Mouse (Mus musculus) adrenal gland, adult 8-10 months (tissue): Measurements from ENCODE around the gene Thumpd3. TPM values are rescaled to one million over a fixed set of nuclear protein-coding genes. Genes with fewer than 3 reads are reported as not detected.

Experiments
- DNase-seq: peaks from one replicate; pipeline ENCODE4 v3.0.0; 2022
- total RNA-seq, 4 experiments: library from RNA; stranded (reverse); gene quantifications; 2 replicates each; pipeline ENCODE4 v1.2.4; 2022

Thumpd3 gene
- total RNA-seq, 4 experiments from 2014 or later: 35.4 to 46.8 (median 41.3) TPM

GRCm38 (mm10) chr6:113037946-113038734, 7.9 kb upstream of the Thumpd3 start:
- DNase-seq: no peak

- no peak for DNase-seq
Observed at GRCm38 (mm10) chr6:113038735-113039058, 7.3 kb upstream of the Thumpd3 start.

GRCm38 (mm10) chr6:113040319-113040718, 5.7 kb upstream of the Thumpd3 start:
- DNase-seq: no peak

GRCm38 (mm10) chr6:113041215-113041990, 4.6 kb upstream of the Thumpd3 start:
- no peak for DNase-seq

- no peak for DNase-seq
Observed at GRCm38 (mm10) chr6:113045575-113045974, 450 bp upstream of the Thumpd3 start.

- DNase-seq: no peak
Observed at GRCm38 (mm10) chr6:113047016-113047746, 1.2 kb downstream of the Thumpd3 start.

- DNase-seq: no peak
Observed at GRCm38 (mm10) chr6:113048371-113048770, 2.3 kb downstream of the Thumpd3 start.

GRCm38 (mm10) chr6:113049159-113049558, 3.1 kb downstream of the Thumpd3 start:
- no peak for DNase-seq

GRCm38 (mm10) chr6:113052972-113053371, 6.9 kb downstream of the Thumpd3 start:
- no peak for DNase-seq

- no peak for DNase-seq
Observed at GRCm38 (mm10) chr6:113054552-113055107, 8.6 kb downstream of the Thumpd3 start.

GRCm38 (mm10) chr6:113060892-113061563, 15.0 kb downstream of the Thumpd3 start:
- no peak for DNase-seq

- no peak for DNase-seq
Observed at GRCm38 (mm10) chr6:113062253-113062652, 16.2 kb downstream of the Thumpd3 start.

GRCm38 (mm10) chr6:113063363-113063762, 17.3 kb downstream of the Thumpd3 start:
- no peak for DNase-seq

GRCm38 (mm10) chr6:113065186-113065585, 19.2 kb downstream of the Thumpd3 start:
- DNase-seq: no peak

- DNase-seq: no peak
Observed at GRCm38 (mm10) chr6:113069154-113069553, 23.1 kb downstream of the Thumpd3 start.

- no peak for DNase-seq
Observed at GRCm38 (mm10) chr6:113075261-113075660, 29.2 kb downstream of the Thumpd3 start.

- DNase-seq: peak; percentile 93
Observed at GRCm38 (mm10) chr6:113076012-113076685, 30.1 kb downstream of the Thumpd3 start.

GRCm38 (mm10) chr6:113076686-113077516, 30.9 kb downstream of the Thumpd3 start, which contains the start of gene Setd5:
Gene Setd5 (plus strand): TSS chr6:113077365.
- DNase-seq: peak; percentile 97

GRCm38 (mm10) chr6:113077569-113078030, 31.6 kb downstream of the Thumpd3 start:
- no peak for DNase-seq

GRCm38 (mm10) chr6:113078031-113078721, 32.2 kb downstream of the Thumpd3 start:
- peak; percentile 46 for DNase-seq
